Mouse (Mus musculus) megakaryocyte-erythroid progenitor cell, adult 5-6 weeks (primary cell): ENCODE results near the gene Gm614. TPM values are rescaled to one million over a fixed set of nuclear protein-coding genes. Genes with fewer than 3 reads are reported as not detected.
A peak's percentile ranks its signal among the peaks of the same experiment; 100 is the strongest.

Experiments
- ATAC-seq: replicated peaks from 2 replicates; pipeline ENCODE4 v1.8.0; 2016; ENCODE audit warnings: mild to moderate bottlenecking, inconsistent platforms; ENCODE audit not compliant: severe bottlenecking, poor library complexity, low FRiP score, low TSS enrichment
- total RNA-seq, 2 experiments: library from RNA; stranded (forward) in 1 of 2; stranded (reverse) in 1 of 2; fragments of 200-1000, 215-1000 nt in 1 of 2; fragments of >200 nt in 1 of 2; fragmentation: Nextera tagmentation in 1 of 2; gene quantifications; 2 replicates each; pipeline ENCODE4 v1.2.3; 2014 to 2017

Gm614 gene
- total RNA-seq (2014; fragmentation: Nextera tagmentation) (1.3 TPM in 1 of 2 replicates, not detected in the other), total RNA-seq (2017) (2.4 TPM in 1 of 2 replicates, not detected in the other)

GRCm38 (mm10) chrX:101263892-101264291 is at the start of gene Gm614:
TSS of gene Gm614 (minus strand) at chrX:101263992.
- no peak for ATAC-seq

- no peak for ATAC-seq
These were observed 45.5 kb upstream of the Gm614 start for GRCm38 (mm10) chrX:101309299-101309698.

GRCm38 (mm10) chrX:101304646-101305045 is 40.9 kb upstream of the Gm614 start:
- ATAC-seq, result no peak

- no peak for ATAC-seq
These were observed 37.9 kb upstream of the Gm614 start for GRCm38 (mm10) chrX:101301654-101302053.

GRCm38 (mm10) chrX:101300427-101301030 is 36.7 kb upstream of the Gm614 start:
- ATAC-seq, result no peak

- ATAC-seq, result no peak
These were observed 36.0 kb upstream of the Gm614 start for GRCm38 (mm10) chrX:101299473-101300426.

GRCm38 (mm10) chrX:101299055-101299454 is 35.3 kb upstream of the Gm614 start, which contains the start of gene Nlgn3:
TSS of gene Nlgn3 (plus strand) at chrX:101299168.
- peak; percentile 35; the same call in 1 of the 2 replicates for ATAC-seq

GRCm38 (mm10) chrX:101290111-101290510 is 26.3 kb upstream of the Gm614 start:
- peak; percentile 76 for ATAC-seq

- no peak for ATAC-seq
These were observed 25.2 kb upstream of the Gm614 start for GRCm38 (mm10) chrX:101289037-101289436.

- no peak for ATAC-seq
These were observed 24.6 kb upstream of the Gm614 start for GRCm38 (mm10) chrX:101288432-101288831.

- peak; percentile 92 for ATAC-seq
These were observed 23.8 kb upstream of the Gm614 start for GRCm38 (mm10) chrX:101287543-101287942.

- ATAC-seq, result no peak
These were observed 22.3 kb upstream of the Gm614 start for GRCm38 (mm10) chrX:101285953-101286670.

GRCm38 (mm10) chrX:101285534-101285933 is 21.7 kb upstream of the Gm614 start:
- ATAC-seq, result 0 out of 2 replicates have a peak, but pooled peaks have one; percentile 38

- no peak for ATAC-seq
These were observed 19.0 kb upstream of the Gm614 start for GRCm38 (mm10) chrX:101282813-101283212.

- peak; percentile 99 for ATAC-seq
These were observed 10.3 kb upstream of the Gm614 start, which contains the start of gene Med12 for GRCm38 (mm10) chrX:101273875-101274738. TSS of gene Med12 (plus strand) at chrX:101274030.

- no peak for ATAC-seq
These were observed 9.6 kb upstream of the Gm614 start for GRCm38 (mm10) chrX:101273410-101273809.

- no peak for ATAC-seq
These were observed 4.9 kb upstream of the Gm614 start, which contains the start of gene Gm20489 for GRCm38 (mm10) chrX:101268755-101269124. TSS of gene Gm20489 (minus strand) at chrX:101269023.

- ATAC-seq, result peak; percentile 60
These were observed 4.4 kb upstream of the Gm614 start, which contains the start of gene Il2rg for GRCm38 (mm10) chrX:101268025-101268754. TSS of gene Il2rg (minus strand) at chrX:101268255.
